Mouse (Mus musculus): ENCODE results near the gene Slc15a2. TPM values are rescaled to one million over a fixed set of nuclear protein-coding genes. Genes with fewer than 3 reads are reported as not detected.
A peak's percentile ranks its signal among the peaks of the same experiment; 100 is the strongest.

Gene Slc15a2
- polyA plus RNA-seq, 1 experiment from 2014 or later: 6.6 TPM

DNA sequence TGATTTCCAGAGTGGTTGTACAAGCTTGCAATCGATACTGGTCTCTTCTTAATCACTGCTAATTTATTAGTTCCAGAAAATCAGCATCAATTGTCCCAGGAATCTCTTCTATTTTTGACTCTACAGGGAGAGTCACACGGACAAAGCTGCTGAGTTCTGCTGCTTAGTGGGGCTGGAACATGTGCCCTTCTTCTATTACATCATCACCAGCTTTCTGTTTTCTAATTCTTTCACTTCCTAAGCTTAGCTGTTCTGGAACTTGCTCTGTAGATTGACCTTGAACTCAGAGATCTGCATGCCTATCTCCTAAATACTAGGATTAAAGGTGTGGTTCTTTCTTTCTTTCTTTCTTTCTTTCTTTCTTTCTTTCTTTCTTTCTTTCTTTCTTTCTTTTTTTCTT lies 13.6 kb upstream of the Slc15a2 start:
- Histone ChIP-seq H3K4me2 (replicated peaks) (no peak overlapping the region), H3K4me3 (replicated peaks) (no peak overlapping the region), H3K27ac (no peak overlapping the region), H3K36me3 (no peaks in the 10 kb centered on the region), H3K9ac (no peak overlapping the region), H3K4me1 (replicated peaks) (no peaks in the 10 kb centered on the region), H3K9me3 (no peaks in the 10 kb centered on the region), H3K27me3 (replicated peaks) (no peaks in the 10 kb centered on the region)
- WGBS: 87% methylated on average over 2 of the region's 2 CpGs
- no peak for ATAC-seq

DNA sequence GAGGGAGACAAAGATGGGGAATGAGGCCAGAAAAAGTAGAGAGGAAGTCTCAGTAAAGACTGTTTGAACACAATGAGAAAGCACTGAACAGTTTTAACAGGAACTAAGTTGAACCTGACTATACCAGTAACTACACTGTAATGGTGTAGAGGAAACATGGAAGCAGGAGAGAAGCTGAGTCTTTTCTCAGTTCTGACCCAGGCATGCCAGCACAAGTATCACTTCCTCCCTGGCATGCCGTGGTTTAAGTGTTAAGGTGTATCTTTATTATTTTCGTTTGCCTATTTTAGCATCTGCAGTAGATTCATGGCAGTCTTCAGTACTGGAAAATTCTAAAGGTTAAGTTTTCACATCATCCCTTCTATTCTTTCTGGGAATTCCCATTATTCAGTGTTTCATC lies 10.2 kb upstream of the Slc15a2 start:
- Histone ChIP-seq H3K9me3 (no peaks in the 10 kb centered on the region), H3K27ac (no peak overlapping the region), H3K9ac (no peak overlapping the region), H3K27me3 (replicated peaks) (no peaks in the 10 kb centered on the region), H3K4me2 (replicated peaks) (no peak overlapping the region), H3K4me3 (replicated peaks) (no peak overlapping the region), H3K4me1 (replicated peaks) (no peaks in the 10 kb centered on the region), H3K36me3 (no peaks in the 10 kb centered on the region)
- no peak for ATAC-seq
- 84% methylated on average over 2 of the region's 2 CpGs for WGBS

DNA sequence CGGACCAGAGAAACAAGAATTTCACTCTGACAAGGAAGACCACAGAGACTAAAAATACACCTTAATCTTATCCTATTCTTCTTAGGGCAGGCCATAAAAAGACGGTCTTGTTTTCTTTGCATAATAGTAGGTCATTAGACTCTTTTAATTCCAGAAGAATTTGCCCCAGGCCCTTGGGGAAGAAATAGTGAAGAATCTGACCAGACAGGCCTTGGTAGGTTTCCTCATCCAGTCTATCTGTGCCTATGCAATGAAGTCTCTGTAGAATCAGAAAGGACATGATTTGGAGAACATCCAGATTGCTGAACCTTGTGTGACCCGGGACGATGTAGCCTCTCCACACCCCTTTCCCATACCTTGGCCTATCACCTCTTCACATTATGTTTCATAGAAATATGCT lies 5.4 kb upstream of the Slc15a2 start:
- no peak for ATAC-seq
- no peaks in the 10 kb centered on the region for H3K36me3 ChIP-seq
- H3K27ac ChIP-seq: no peak overlapping the region
- H3K4me2 ChIP-seq (replicated peaks): no peak overlapping the region
- no peak overlapping the region for H3K4me3 ChIP-seq (replicated peaks)
- no peaks in the 10 kb centered on the region for H3K9me3 ChIP-seq
- no peaks in the 10 kb centered on the region for H3K27me3 ChIP-seq (replicated peaks)
- no peak overlapping the region for H3K9ac ChIP-seq
- WGBS: 74% methylated on average over 4 of the region's 4 CpGs
- H3K4me1 ChIP-seq (replicated peaks): no peaks in the 10 kb centered on the region

DNA sequence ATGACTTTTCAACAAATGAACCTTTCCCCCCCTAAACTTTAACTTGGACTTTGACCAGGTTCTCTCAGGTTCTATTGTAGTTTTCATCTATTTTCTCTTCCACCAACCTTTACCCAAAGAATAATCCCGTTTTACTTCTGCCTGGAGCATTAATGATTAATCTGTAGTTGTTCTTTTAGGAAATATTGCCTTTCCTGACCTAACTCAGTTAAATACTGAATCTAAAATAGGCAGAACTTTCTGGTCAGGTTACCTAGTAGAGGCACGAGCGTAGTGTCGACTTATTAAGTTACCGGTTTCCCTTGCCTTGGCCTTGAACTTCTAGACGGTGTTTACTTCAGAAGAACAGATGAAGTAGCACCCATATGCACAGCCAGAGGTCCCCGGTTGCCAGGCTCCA lies 1.7 kb upstream of the Slc15a2 start:
- no peak overlapping the region for H3K27ac ChIP-seq
- H3K9me3 ChIP-seq: no peaks in the 10 kb centered on the region
- ATAC-seq: peak; percentile 36; the same call in 1 of the 2 replicates
- no peak overlapping the region for H3K9ac ChIP-seq
- no peak overlapping the region for H3K4me2 ChIP-seq (replicated peaks)
- WGBS: 77% methylated on average over 7 of the region's 7 CpGs
- no peak overlapping the region for H3K4me3 ChIP-seq (replicated peaks)
- 0 out of 2 replicates have a peak, but pooled peaks cover 4% of the 10 kb centered on the region for H3K4me1 ChIP-seq (replicated peaks)
- no peaks in the 10 kb centered on the region for H3K36me3 ChIP-seq
- no peaks in the 10 kb centered on the region for H3K27me3 ChIP-seq (replicated peaks)

DNA sequence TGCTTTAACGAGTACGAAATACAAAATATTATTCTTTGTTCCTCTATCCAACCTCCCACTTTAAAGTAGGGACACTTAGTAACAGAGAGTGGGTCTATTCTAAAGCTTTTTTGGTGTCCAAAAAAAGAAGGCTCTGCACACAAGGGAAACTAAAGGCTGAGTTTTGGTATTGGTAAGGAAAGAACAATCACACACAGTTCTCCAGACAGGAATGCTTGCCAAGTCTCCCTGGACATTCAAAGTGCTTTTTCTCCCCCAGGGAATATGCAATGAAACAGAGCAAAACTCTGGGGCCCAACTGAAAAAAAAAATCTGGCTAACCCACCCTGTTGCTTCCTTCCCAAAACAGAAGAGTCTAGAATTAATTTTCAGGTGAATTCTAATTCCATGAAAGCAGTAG lies 616 bp downstream of the Slc15a2 start:
- no peaks in the 10 kb centered on the region for H3K9me3 ChIP-seq
- H3K36me3 ChIP-seq: no peaks in the 10 kb centered on the region
- no peaks in the 10 kb centered on the region for H3K27me3 ChIP-seq (replicated peaks)
- 0 out of 2 replicates have a peak, but pooled peaks cover 4% of the 10 kb centered on the region for H3K4me1 ChIP-seq (replicated peaks)
- H3K27ac ChIP-seq: no peak overlapping the region
- WGBS: 89% methylated on average over 2 of the region's 2 CpGs
- ATAC-seq: no peak
- H3K4me3 ChIP-seq (replicated peaks): no peak overlapping the region
- no peak overlapping the region for H3K9ac ChIP-seq
- peak overlapping the region; percentile 34 for H3K4me2 ChIP-seq (replicated peaks)

DNA sequence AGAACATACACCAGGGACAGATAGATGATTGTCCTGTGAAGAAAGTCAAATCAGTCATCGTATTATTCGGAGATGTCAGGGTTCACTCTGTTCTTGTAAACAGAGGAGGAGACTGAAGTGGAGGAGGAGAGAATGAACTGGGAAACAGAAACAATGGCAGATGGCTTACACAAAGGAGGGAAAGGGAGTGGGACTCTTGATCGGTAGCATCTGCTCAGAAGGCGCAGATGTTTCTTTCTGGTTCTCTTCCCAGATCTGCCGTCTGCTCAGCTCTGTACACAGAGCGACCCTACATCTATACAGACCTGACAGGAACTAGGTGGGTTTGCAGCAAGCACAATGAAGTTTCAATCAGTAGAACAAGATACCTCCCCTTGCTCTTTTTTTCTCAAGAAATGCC lies 9.1 kb downstream of the Slc15a2 start:
- no peaks in the 10 kb centered on the region for H3K36me3 ChIP-seq
- WGBS: 64% methylated on average over 6 of the region's 6 CpGs
- no peak overlapping the region for H3K27ac ChIP-seq
- H3K4me3 ChIP-seq (replicated peaks): no peak overlapping the region
- ATAC-seq: no peak
- no peaks in the 10 kb centered on the region for H3K27me3 ChIP-seq (replicated peaks)
- H3K9me3 ChIP-seq: no peaks in the 10 kb centered on the region
- H3K9ac ChIP-seq: no peak overlapping the region
- H3K4me2 ChIP-seq (replicated peaks): no peak overlapping the region
- H3K4me1 ChIP-seq (replicated peaks): no peaks in the 10 kb centered on the region

DNA sequence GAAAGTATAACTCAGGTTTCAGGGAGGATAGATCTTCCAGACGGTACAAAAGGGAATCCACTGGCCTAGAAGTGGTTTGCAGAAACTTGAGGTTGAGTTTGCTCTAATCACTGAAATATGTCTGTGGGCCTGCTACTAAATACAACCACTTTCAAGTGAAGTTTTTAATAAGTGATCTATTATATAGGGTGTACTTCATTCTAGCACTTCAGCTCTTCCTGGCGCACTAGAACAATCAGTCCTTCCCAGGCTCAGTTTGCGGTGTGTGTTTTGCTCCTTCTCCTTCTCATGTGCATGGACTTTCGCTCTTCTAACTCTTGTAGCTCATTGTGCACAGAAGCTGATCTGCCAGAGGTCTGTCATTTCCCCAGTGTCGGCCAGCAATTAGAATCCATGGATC lies 11.8 kb downstream of the Slc15a2 start:
- Histone ChIP-seq H3K27ac (no peak overlapping the region), H3K27me3 (replicated peaks) (no peaks in the 10 kb centered on the region), H3K4me1 (replicated peaks) (no peaks in the 10 kb centered on the region), H3K4me3 (replicated peaks) (no peak overlapping the region), H3K9me3 (no peaks in the 10 kb centered on the region), H3K36me3 (no peaks in the 10 kb centered on the region), H3K4me2 (replicated peaks) (no peak overlapping the region), H3K9ac (no peak overlapping the region)
- 0 out of 2 replicates have a peak, but pooled peaks have one; percentile 69 for ATAC-seq
- 68% methylated on average over 5 of the region's 5 CpGs for WGBS

DNA sequence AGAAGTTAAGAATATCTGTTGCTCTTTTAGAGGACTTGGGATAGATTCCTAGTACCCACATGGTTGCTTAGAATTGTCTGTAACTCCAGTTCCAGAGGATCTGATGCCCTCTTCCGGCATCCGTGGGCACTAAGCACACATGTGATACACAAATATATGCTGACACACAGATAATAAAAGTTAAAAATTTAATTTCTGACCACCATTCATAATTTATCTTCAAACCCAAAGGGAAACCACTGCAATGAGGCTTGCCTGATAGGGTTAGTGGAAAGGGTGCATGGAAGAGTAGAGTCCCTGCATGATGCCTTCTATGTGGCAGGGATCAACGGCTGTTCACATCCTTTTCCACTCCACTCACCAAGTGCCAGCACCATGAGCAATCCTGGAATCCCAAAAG lies 13.1 kb downstream of the Slc15a2 start:
- no peak overlapping the region for H3K27ac ChIP-seq
- no peak overlapping the region for H3K4me2 ChIP-seq (replicated peaks)
- no peaks in the 10 kb centered on the region for H3K9me3 ChIP-seq
- no peaks in the 10 kb centered on the region for H3K27me3 ChIP-seq (replicated peaks)
- WGBS: 92% methylated on average over 3 of the region's 3 CpGs
- ATAC-seq: no peak
- no peaks in the 10 kb centered on the region for H3K4me1 ChIP-seq (replicated peaks)
- H3K4me3 ChIP-seq (replicated peaks): no peak overlapping the region
- no peak overlapping the region for H3K9ac ChIP-seq
- no peaks in the 10 kb centered on the region for H3K36me3 ChIP-seq

DNA sequence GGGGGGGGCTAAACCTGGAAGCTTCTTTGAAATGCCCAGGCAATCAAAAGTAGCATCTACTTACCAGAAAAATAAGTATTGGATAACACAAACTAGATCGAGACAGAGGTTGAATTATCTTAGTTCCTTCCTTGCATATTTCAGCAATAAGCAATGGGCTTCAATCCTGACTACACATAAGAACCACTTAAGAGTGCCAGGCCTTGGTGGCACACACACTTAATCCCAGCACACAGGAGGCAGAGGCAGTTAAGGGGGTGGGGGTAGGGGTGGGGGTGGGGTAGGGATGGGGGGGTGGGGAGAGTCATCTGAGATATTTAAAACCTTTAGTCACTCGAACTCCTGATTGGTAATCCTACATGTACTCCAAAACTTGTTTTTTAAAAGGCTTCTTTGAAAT lies 13.5 kb downstream of the Slc15a2 start:
- 83% methylated on average over 2 of the region's 2 CpGs for WGBS
- no peak for ATAC-seq
- Histone ChIP-seq H3K4me3 (replicated peaks) (no peak overlapping the region), H3K36me3 (no peaks in the 10 kb centered on the region), H3K4me2 (replicated peaks) (no peak overlapping the region), H3K27ac (no peak overlapping the region), H3K4me1 (replicated peaks) (no peaks in the 10 kb centered on the region), H3K9me3 (no peaks in the 10 kb centered on the region), H3K27me3 (replicated peaks) (no peaks in the 10 kb centered on the region), H3K9ac (no peak overlapping the region)

DNA sequence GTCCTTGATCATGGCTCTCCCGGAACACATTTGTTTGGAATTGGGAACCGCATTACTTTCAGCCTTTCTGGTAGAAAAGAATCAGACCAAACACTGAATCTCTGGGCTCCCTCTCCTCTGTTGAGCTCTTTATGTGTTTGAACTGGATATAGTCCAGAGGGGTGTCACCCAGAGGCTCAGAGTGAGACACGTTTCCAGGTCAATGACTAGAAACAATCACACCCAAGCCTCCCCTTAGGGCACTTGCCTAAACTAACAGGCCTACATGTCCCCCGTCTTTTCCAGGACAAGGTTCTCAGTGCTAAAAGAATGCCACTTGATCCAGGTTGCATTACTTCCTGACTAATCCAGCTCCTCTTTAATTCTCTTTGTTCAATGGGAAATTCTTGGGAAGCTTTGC lies 13.9 kb downstream of the Slc15a2 start:
- no peaks in the 10 kb centered on the region for H3K4me1 ChIP-seq (replicated peaks)
- H3K9ac ChIP-seq: no peak overlapping the region
- no peaks in the 10 kb centered on the region for H3K36me3 ChIP-seq
- no peak overlapping the region for H3K4me2 ChIP-seq (replicated peaks)
- ATAC-seq: no peak
- H3K27ac ChIP-seq: no peak overlapping the region
- H3K27me3 ChIP-seq (replicated peaks): no peaks in the 10 kb centered on the region
- 79% methylated on average over 4 of the region's 4 CpGs for WGBS
- H3K9me3 ChIP-seq: no peaks in the 10 kb centered on the region
- H3K4me3 ChIP-seq (replicated peaks): no peak overlapping the region

DNA sequence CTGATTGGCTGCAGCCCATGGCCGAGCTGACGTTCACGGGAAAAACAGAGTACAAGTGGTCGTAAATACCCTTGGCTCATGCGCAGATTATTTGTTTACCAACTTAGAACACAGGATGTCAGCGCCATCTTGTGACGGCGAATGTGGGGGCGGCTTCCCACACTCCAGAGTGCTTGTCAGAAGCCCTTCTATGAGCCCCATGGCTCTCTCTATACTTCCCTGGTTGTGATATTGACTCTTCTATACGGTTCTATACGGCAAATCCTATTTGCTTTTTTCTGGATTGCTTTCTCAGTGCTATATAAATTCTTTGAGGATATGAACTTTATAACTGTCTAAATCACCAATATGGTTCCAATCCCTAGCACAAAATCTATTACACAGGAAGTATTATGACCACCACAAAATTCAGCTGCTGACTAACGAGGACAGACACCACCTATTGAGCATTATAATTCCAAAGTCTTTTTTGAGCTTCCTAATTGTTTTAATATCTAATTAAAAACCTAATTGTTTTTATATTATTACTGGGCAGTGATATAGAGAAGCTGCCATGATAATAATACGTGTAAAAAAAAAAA lies 14.5 kb downstream of the Slc15a2 start:
- no peak overlapping the region for H3K4me3 ChIP-seq (replicated peaks)
- no peaks in the 10 kb centered on the region for H3K9me3 ChIP-seq
- no peak for ATAC-seq
- no peak overlapping the region for H3K9ac ChIP-seq
- no peaks in the 10 kb centered on the region for H3K36me3 ChIP-seq
- no peaks in the 10 kb centered on the region for H3K27me3 ChIP-seq (replicated peaks)
- no peak overlapping the region for H3K27ac ChIP-seq
- H3K4me1 ChIP-seq (replicated peaks): no peaks in the 10 kb centered on the region
- no peak overlapping the region for H3K4me2 ChIP-seq (replicated peaks)
- 81% methylated on average over 8 of the region's 13 CpGs for WGBS

DNA sequence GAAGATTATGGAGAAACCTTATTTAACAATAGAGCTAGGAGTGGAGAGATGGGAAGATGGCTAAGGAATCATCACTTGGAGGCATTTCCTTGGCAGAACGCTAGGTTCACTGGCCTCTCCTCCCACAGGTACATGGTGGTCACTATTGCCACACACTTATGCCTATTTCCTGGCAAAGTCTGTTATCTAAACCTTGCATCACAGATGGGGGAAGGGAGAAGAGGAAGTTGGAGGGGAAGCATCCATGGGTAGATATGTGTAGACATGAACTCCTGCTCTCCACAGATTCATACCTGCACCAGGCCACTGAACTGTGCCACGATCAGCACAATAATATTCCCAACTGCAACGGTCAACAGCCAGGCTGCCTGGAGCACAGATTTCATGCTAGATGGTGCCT lies 32.8 kb downstream of the Slc15a2 start:
- 92% methylated on average over 3 of the region's 3 CpGs for WGBS
- H3K4me2 ChIP-seq (replicated peaks): no peak overlapping the region
- H3K36me3 ChIP-seq: no peaks in the 10 kb centered on the region
- no peak overlapping the region for H3K9ac ChIP-seq
- H3K27me3 ChIP-seq (replicated peaks): no peaks in the 10 kb centered on the region
- no peaks in the 10 kb centered on the region for H3K4me1 ChIP-seq (replicated peaks)
- no peak overlapping the region for H3K27ac ChIP-seq
- no peak for ATAC-seq
- H3K4me3 ChIP-seq (replicated peaks): no peak overlapping the region
- no peaks in the 10 kb centered on the region for H3K9me3 ChIP-seq

DNA sequence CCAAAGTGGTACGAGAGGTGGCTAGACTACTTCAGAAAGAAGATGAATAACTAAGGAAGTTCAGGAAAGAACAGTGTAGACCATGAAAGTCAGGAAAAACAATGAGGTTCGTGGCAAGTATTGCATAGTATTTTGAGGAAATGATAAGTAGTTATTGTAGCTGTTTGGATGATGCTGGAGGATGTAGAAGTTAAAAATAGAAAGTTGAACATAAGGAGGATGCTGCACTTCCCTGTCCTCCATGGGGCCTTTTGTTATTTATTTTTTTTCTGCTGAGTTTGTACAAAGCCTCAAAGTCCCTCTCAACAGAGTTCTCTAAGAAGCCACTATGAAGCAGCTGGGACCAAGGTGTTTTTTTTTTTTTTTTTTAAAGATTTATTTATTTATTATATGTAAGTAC lies 37.0 kb downstream of the Slc15a2 start:
- H3K4me2 ChIP-seq (replicated peaks): no peak overlapping the region
- WGBS: 48% methylated on average over 2 of the region's 2 CpGs
- no peak overlapping the region for H3K4me3 ChIP-seq (replicated peaks)
- no peak overlapping the region for H3K9ac ChIP-seq
- ATAC-seq: no peak
- no peak overlapping the region for H3K27ac ChIP-seq
- no peaks in the 10 kb centered on the region for H3K4me1 ChIP-seq (replicated peaks)
- no peaks in the 10 kb centered on the region for H3K9me3 ChIP-seq
- no peaks in the 10 kb centered on the region for H3K27me3 ChIP-seq (replicated peaks)
- no peaks in the 10 kb centered on the region for H3K36me3 ChIP-seq
